Mouse (Mus musculus) small intestine, adult 2 months (tissue): ENCODE results near the gene Tmem120a.

Experiments
- CTCF ChIP-seq: fragments of 200-500 bp; IDR thresholded peaks from 2 replicates; pipeline ENCODE4 v1.5.1; 2012; ENCODE audit warnings: low read depth, mild to moderate bottlenecking, control low read depth, inconsistent platforms, low read length, moderate library complexity, mixed read lengths; ENCODE audit not compliant: insufficient replicate concordance, insufficient read length; ENCODE audit errors: extremely low read depth
- POLR2A ChIP-seq: fragments of 200-500 bp; IDR thresholded peaks from 2 replicates; pipeline ENCODE4 v1.6.1; 2012; ENCODE audit warnings: low read depth, mild to moderate bottlenecking, control low read depth, inconsistent platforms, low read length, moderate library complexity

DNA sequence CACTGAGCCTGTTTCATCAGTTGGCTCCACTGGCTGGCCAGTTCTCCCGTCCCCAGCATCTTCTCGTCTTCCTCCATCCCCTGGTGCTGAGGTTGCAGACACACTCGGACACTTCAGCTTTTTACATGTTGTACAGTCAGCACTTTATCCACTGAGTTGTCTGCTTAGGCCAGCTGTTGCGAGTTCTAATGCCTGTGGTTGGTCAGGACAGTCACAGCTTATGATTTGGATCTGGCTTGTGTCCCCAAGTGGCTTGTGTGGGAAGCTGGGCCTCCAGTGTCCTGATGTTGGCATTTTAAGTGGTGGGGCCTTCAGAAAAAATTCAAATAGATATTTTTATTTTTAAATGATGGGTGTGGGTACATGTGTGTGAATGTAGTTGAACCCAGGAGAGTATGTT is 38.9 kb downstream of the Tmem120a start:
- TF ChIP-seq CTCF (no peak), POLR2A (no peak)
